Mouse (Mus musculus) lung, postnatal 10 days (tissue): Measurements from ENCODE around the gene Gbx1.

Experiments used
- DNase-seq: peaks from one replicate; pipeline ENCODE4 v3.0.0; 2021

Gene Gbx1

GRCm38 (mm10) chr5:24474723-24475261, 52.2 kb downstream of the Gbx1 start:
- peak; percentile 66 for DNase-seq

- DNase-seq, result peak; percentile 72
These were observed 52.8 kb downstream of the Gbx1 start for GRCm38 (mm10) chr5:24474025-24474722.

- peak; percentile 33 for DNase-seq
These were observed 54.0 kb downstream of the Gbx1 start for GRCm38 (mm10) chr5:24472884-24473619.

GRCm38 (mm10) chr5:24470600-24470999, 56.4 kb downstream of the Gbx1 start:
- DNase-seq, result peak; percentile 83

- no peak for DNase-seq
These were observed 60.2 kb downstream of the Gbx1 start for GRCm38 (mm10) chr5:24466762-24467161.

GRCm38 (mm10) chr5:24455613-24456012, 71.4 kb downstream of the Gbx1 start:
- no peak for DNase-seq

- peak; percentile 19 for DNase-seq
These were observed 71.9 kb downstream of the Gbx1 start for GRCm38 (mm10) chr5:24455076-24455475.

- no peak for DNase-seq
These were observed 73.1 kb downstream of the Gbx1 start for GRCm38 (mm10) chr5:24453985-24454303.

- DNase-seq, result no peak
These were observed 73.6 kb downstream of the Gbx1 start for GRCm38 (mm10) chr5:24453283-24453984.
